Mouse (Mus musculus) heart, embryonic 15.5 days (tissue): Measurements from ENCODE around the gene Clca1. TPM values are rescaled to one million over a fixed set of nuclear protein-coding genes. Genes with fewer than 3 reads are reported as not detected.
"Not testable (repeated sequence)": the region's sequence is repeated elsewhere in the genome, so short reads cannot be mapped to it uniquely, and the experiment has no call there.

ENCODE experiments used
- ATAC-seq: fragments of 200-750 bp; cut with Nextera tagmentation; replicated peaks from 2 replicates; pipeline ENCODE4 v1.8.0; 2017; ENCODE audit warnings: low read depth, moderate TSS enrichment; ENCODE audit not compliant: insufficient number of reproducible peaks, insufficient read depth, low FRiP score
- H3K27ac ChIP-seq: fragments of 300-500 bp; sonication (generic); 2 replicates; pipeline ENCODE4 v1.5.1; 2015; ENCODE audit warnings: mild to moderate bottlenecking, inconsistent platforms
- H3K27me3 ChIP-seq: fragments of 300-500 bp; sonication (generic); 2 replicates; pipeline ENCODE4 v1.6.1; 2015; ENCODE audit warnings: inconsistent platforms
- H3K36me3 ChIP-seq: fragments of 300-500 bp; sonication (generic); 2 replicates; pipeline ENCODE4 v1.6.1; 2015; ENCODE audit warnings: mild to moderate bottlenecking, inconsistent platforms
- H3K4me1 ChIP-seq: fragments of 300-500 bp; sonication (generic); replicated peaks from 2 replicates; pipeline ENCODE4 v1.6.1; 2015; ENCODE audit warnings: inconsistent platforms
- H3K4me2 ChIP-seq: fragments of 300-500 bp; sonication (generic); 2 replicates; pipeline ENCODE4 v1.6.1; 2015; ENCODE audit warnings: inconsistent platforms, mild to moderate bottlenecking, moderate library complexity
- H3K4me3 ChIP-seq: fragments of 300-500 bp; sonication (generic); 2 replicates; pipeline ENCODE4 v1.5.1; 2015; ENCODE audit warnings: mild to moderate bottlenecking, inconsistent platforms
- H3K9ac ChIP-seq: fragments of 300-500 bp; sonication (generic); 2 replicates; pipeline ENCODE4 v1.6.1; 2015; ENCODE audit warnings: mild to moderate bottlenecking, inconsistent platforms
- H3K9me3 ChIP-seq: fragments of 300-500 bp; sonication (generic); replicated peaks from 2 replicates; pipeline ENCODE4 v1.6.1; 2016; ENCODE audit warnings: inconsistent platforms
- WGBS: fragments of 180-500 bp; shearing (Covaris S2); methylation state at CpG from one replicate; pipeline ENCODE4 v1.1.7; 2015; ENCODE audit warnings: mixed read lengths; 5-methylcytosine and 5-hydroxymethylcytosine counted together
- polyA plus RNA-seq: library from polyadenylated mRNA; unstranded; fragments of >200 nt; fragmentation: Nextera tagmentation; extraction: Ambion mirVana; gene quantifications from 2 replicates; pipeline ENCODE4 v1.2.1, GENCODE M21; 2015

Gene Clca1
- 0.33 TPM in 1 of 2 replicates, not detected in the other for polyA plus RNA-seq

GRCm38 (mm10) chr3:145032676-145033075 is at the start of gene Clca1:
Gene Clca1 (minus strand): TSS chr3:145032776.
- H3K4me2 ChIP-seq, result no peak within 1 kb of the TSS
- H3K4me1 ChIP-seq, result no peaks in the 10 kb centered on the region
- H3K27ac ChIP-seq, result no peak within 1 kb of the TSS
- no peaks in the 10 kb centered on the region for H3K36me3 ChIP-seq
- no peak within 1 kb of the TSS for H3K4me3 ChIP-seq
- no peak for ATAC-seq
- H3K9ac ChIP-seq, result no peak within 1 kb of the TSS
- H3K27me3 ChIP-seq, result no peaks in the 10 kb centered on the region
- no peaks in the 10 kb centered on the region for H3K9me3 ChIP-seq

GRCm38 (mm10) chr3:145080904-145081303 is 48.3 kb upstream of the Clca1 start:
- Histone ChIP-seq H3K27ac (no peak overlapping the region), H3K9me3 (no peaks in the 10 kb centered on the region), H3K27me3 (no peaks in the 10 kb centered on the region), H3K4me2 (no peak overlapping the region), H3K9ac (no peak overlapping the region), H3K4me3 (no peak overlapping the region), H3K36me3 (no peaks in the 10 kb centered on the region), H3K4me1 (no peaks in the 10 kb centered on the region)
- WGBS, result 74% methylated on average over 8 of the region's 8 CpGs
- no peak for ATAC-seq

- no peaks in the 10 kb centered on the region for H3K36me3 ChIP-seq
- WGBS, result 76% methylated on average over 6 of the region's 6 CpGs
These were observed 45.8 kb upstream of the Clca1 start for GRCm38 (mm10) chr3:145078405-145078804.

GRCm38 (mm10) chr3:145072339-145072738 is 39.8 kb upstream of the Clca1 start:
- no peaks in the 10 kb centered on the region for H3K27me3 ChIP-seq
- H3K27ac ChIP-seq, result no peak overlapping the region
- H3K9ac ChIP-seq, result no peak overlapping the region
- no peak overlapping the region for H3K4me2 ChIP-seq
- H3K4me1 ChIP-seq, result no peaks in the 10 kb centered on the region
- H3K4me3 ChIP-seq, result no peak overlapping the region
- no peaks in the 10 kb centered on the region for H3K9me3 ChIP-seq
- ATAC-seq, result no peak
- H3K36me3 ChIP-seq, result no peaks in the 10 kb centered on the region
- 88% methylated on average over 3 of the region's 3 CpGs for WGBS

More at GRCm38 (mm10) chr3:145078405-145078804, 45.8 kb upstream of the Clca1 start:
- Histone ChIP-seq H3K27me3 (no peaks in the 10 kb centered on the region), H3K9me3 (no peaks in the 10 kb centered on the region), H3K4me2 (no peak overlapping the region), H3K27ac (no peak overlapping the region), H3K4me3 (no peak overlapping the region), H3K9ac (no peak overlapping the region), H3K4me1 (no peaks in the 10 kb centered on the region)
- ATAC-seq, result no peak

DNA sequence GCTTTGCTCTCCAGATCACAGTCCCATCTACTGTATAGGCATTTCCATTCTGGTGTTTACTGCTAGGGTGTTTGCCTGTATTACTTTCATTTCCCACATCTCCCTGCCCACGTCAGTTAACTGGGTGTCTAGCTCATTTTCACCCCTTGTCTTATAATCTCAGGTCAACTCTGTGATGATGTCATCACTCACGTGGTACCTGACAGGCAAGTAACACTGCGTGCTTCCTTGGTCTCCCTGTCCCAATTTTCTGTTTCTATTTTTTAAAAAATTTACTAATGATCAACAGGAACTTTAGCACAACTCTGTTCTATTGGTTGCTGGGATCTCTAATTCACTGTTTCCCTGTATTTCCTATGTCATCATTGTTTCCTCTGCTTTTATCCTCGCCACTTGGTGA is 36.4 kb upstream of the Clca1 start:
- Histone ChIP-seq H3K27me3 (no peaks in the 10 kb centered on the region), H3K4me1 (no peaks in the 10 kb centered on the region), H3K4me2 (no peak overlapping the region), H3K27ac (no peak overlapping the region), H3K4me3 (no peak overlapping the region), H3K36me3 (no peaks in the 10 kb centered on the region), H3K9me3 (no peaks in the 10 kb centered on the region), H3K9ac (no peak overlapping the region)
- no peak for ATAC-seq
- WGBS, result 69% methylated on average over 4 of the region's 4 CpGs

GRCm38 (mm10) chr3:145055138-145055537 is 22.6 kb upstream of the Clca1 start:
- H3K27me3 ChIP-seq, H3K4me1 ChIP-seq, H3K4me3 ChIP-seq, H3K9me3 ChIP-seq, H3K27ac ChIP-seq, H3K4me2 ChIP-seq, H3K9ac ChIP-seq, ATAC-seq, H3K36me3 ChIP-seq: not testable (repeated sequence)
- WGBS, result 91% methylated on average over 3 of the region's 3 CpGs

DNA sequence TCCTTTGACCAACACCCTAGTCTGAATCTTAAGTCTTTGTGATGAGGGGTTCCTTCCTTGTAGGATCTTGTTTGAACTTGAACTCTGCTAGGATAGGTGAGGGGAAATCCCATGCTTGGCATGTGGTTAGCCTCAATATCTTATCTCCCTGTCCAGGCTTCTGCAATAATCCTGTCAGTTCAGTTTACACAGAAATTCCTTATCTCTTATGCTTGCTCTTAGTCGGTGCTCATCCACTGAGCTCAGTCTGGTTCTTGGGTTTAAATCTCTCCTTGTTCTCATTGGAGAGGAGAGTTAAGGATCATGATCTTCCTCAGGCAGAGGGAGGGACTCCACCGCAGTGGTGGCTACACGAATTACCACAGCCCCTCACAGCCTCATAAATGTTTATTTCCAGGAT is 17.2 kb upstream of the Clca1 start:
- WGBS, result 37% methylated on average over 3 of the region's 3 CpGs
- H3K9me3 ChIP-seq, result no peaks in the 10 kb centered on the region
- H3K36me3 ChIP-seq, result no peaks in the 10 kb centered on the region
- no peak overlapping the region for H3K4me2 ChIP-seq
- H3K9ac ChIP-seq, result no peak overlapping the region
- no peaks in the 10 kb centered on the region for H3K4me1 ChIP-seq
- no peak overlapping the region for H3K27ac ChIP-seq
- H3K4me3 ChIP-seq, result no peak overlapping the region
- ATAC-seq, result no peak
- no peaks in the 10 kb centered on the region for H3K27me3 ChIP-seq

GRCm38 (mm10) chr3:145038813-145039212 is 6.2 kb upstream of the Clca1 start:
- H3K9me3 ChIP-seq, result no peaks in the 10 kb centered on the region
- H3K4me3 ChIP-seq, result no peak overlapping the region
- WGBS, result 42% methylated on average over 3 of the region's 3 CpGs
- H3K4me2 ChIP-seq, result no peak overlapping the region
- H3K27me3 ChIP-seq, result no peaks in the 10 kb centered on the region
- H3K9ac ChIP-seq, result no peak overlapping the region
- H3K4me1 ChIP-seq, result no peaks in the 10 kb centered on the region
- no peak for ATAC-seq
- H3K27ac ChIP-seq, result no peak overlapping the region
- H3K36me3 ChIP-seq, result no peaks in the 10 kb centered on the region

DNA sequence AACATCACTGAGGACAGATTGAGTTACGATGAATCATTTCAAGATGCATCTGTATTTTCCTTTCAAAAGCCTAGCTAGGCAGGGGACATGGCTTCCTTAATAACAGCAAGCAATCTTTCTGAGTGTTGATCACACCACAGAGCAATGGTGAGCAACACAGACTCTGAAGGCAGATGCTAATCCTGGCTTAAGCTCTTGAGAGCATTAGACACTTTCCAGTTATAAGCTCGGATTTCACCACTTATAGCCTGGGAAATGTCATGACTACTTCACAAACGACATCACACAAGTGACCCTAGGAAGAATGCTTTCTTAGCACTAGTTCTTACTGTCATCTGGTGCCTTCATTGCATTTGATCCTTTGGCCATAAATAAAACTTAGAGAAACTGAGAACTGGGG is 4.5 kb downstream of the Clca1 start:
- Histone ChIP-seq H3K36me3 (no peaks in the 10 kb centered on the region), H3K4me3 (no peak overlapping the region), H3K9me3 (no peaks in the 10 kb centered on the region), H3K4me1 (no peaks in the 10 kb centered on the region), H3K4me2 (no peak overlapping the region), H3K9ac (no peak overlapping the region), H3K27ac (no peak overlapping the region), H3K27me3 (no peaks in the 10 kb centered on the region)
- ATAC-seq, result no peak
- WGBS, result 61% methylated on average over 3 of the region's 3 CpGs

- ATAC-seq, result no peak
- Histone ChIP-seq H3K36me3 (no peaks in the 10 kb centered on the region), H3K4me3 (no peak overlapping the region), H3K4me2 (no peak overlapping the region), H3K9ac (no peak overlapping the region), H3K27ac (no peak overlapping the region), H3K9me3 (no peaks in the 10 kb centered on the region), H3K4me1 (no peaks in the 10 kb centered on the region), H3K27me3 (no peaks in the 10 kb centered on the region)
- WGBS, result 32% methylated on average over 3 of the region's 3 CpGs
These were observed 5.8 kb downstream of the Clca1 start for GRCm38 (mm10) chr3:145026750-145027149.

DNA sequence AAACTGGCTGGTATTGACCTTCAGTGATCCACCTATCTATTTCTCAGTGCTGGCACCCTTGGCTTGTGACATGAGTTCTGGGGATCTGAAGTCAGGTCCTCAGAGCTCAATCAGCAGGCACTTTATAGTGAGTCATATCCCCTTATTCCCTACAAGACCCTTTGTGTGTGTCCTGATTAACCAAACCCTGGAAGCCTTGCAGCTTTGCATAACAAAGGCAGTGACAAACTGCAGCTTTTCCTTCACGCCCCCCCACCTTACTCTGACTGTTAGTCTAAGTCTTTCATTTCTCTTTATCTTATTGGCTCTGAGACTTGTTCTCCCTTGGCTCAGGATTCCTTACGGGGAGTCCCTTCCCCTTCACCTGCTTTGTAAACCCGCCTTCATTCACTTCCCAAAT is 14.8 kb downstream of the Clca1 start:
- Histone ChIP-seq H3K27me3 (no peaks in the 10 kb centered on the region), H3K9me3 (no peaks in the 10 kb centered on the region), H3K9ac (no peak overlapping the region), H3K4me3 (no peak overlapping the region), H3K36me3 (no peaks in the 10 kb centered on the region), H3K4me1 (no peaks in the 10 kb centered on the region), H3K27ac (no peak overlapping the region), H3K4me2 (no peak overlapping the region)
- no peak for ATAC-seq
- 77% methylated on average over 3 of the region's 3 CpGs for WGBS

DNA sequence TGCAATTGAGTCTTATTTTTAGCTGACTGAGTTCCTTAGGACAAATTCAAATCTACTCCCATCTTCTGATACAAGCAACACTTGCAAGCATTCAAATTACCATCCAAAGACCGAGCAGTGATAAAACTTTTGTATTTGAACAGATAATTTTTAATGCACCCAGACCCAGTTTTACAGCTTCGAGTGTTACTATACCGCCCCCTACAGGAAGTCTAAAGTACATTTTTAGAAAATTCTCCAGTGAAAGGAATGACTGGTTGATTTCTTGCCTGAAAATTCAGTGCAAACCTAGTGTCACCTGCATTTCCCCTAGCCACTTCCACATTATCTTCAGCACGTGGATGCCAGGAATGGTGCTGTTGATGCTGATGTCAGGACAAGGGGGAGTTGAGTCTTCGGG is 28.2 kb downstream of the Clca1 start:
- no peaks in the 10 kb centered on the region for H3K36me3 ChIP-seq
- WGBS, result 34% methylated on average over 5 of the region's 5 CpGs
- no peak overlapping the region for H3K9ac ChIP-seq
- no peaks in the 10 kb centered on the region for H3K27me3 ChIP-seq
- no peaks in the 10 kb centered on the region for H3K9me3 ChIP-seq
- no peak for ATAC-seq
- H3K4me3 ChIP-seq, result no peak overlapping the region
- no peak overlapping the region for H3K4me2 ChIP-seq
- no peaks in the 10 kb centered on the region for H3K4me1 ChIP-seq
- H3K27ac ChIP-seq, result no peak overlapping the region
